Mouse (Mus musculus): ENCODE measurements around the gene Blvrb. TPM values are rescaled to one million over a fixed set of nuclear protein-coding genes. Genes with fewer than 3 reads are reported as not detected.

Gene Blvrb
- polyA plus RNA-seq, 1 experiment: 78.4 TPM

- TF ChIP-seq MYOD1 (IDR thresholded peaks at IDR 0.05; ENCODE audit: control insufficient read depth, insufficient read length, low read depth) (no peak), CTCF (IDR thresholded peaks at IDR 0.05; ENCODE audit: control insufficient read depth, insufficient read depth, insufficient read length) (no peak), USF1 (IDR thresholded peaks at IDR 0.05; ENCODE audit: low read depth) (no peak), CEBPB (IDR thresholded peaks at IDR 0.05; ENCODE audit: low read depth) (no peak), FOSL1 (IDR thresholded peaks at IDR 0.05; ENCODE audit: insufficient read depth, low read length, poor library complexity, severe bottlenecking) (no peak), MAX (IDR thresholded peaks at IDR 0.05) (no peak), MYOG (IDR thresholded peaks at IDR 0.05; ENCODE audit: control insufficient read depth, extremely low read depth, insufficient read length) (no peak)
- H3K79me2 ChIP-seq (ENCODE audit: control insufficient read depth, insufficient read depth): peaks cover 18% of the 10 kb centered on the region
- peaks cover 17% of the 10 kb centered on the region for H3K36me3 ChIP-seq (ENCODE audit: control insufficient read depth, insufficient read depth)
- no peak overlapping the region for H3K4me3 ChIP-seq (ENCODE audit: insufficient read depth, poor library complexity, severe bottlenecking)
- H3K79me3 ChIP-seq (ENCODE audit: low read depth): peaks cover 13% of the 10 kb centered on the region
- no peaks in the 10 kb centered on the region for H3K27me3 ChIP-seq (ENCODE audit: control insufficient read depth, insufficient read depth, insufficient read length)
- no peak overlapping the region for H3ac ChIP-seq (ENCODE audit: control insufficient read depth, insufficient read length, low read depth)
Measured at GRCm38 (mm10) chr7:27479750-27480149, 32.0 kb downstream of the Blvrb start.

- H3K79me2 ChIP-seq (ENCODE audit: control insufficient read depth, insufficient read depth): peaks cover 11% of the 10 kb centered on the region
- H3K27me3 ChIP-seq (ENCODE audit: control insufficient read depth, insufficient read depth, insufficient read length): no peaks in the 10 kb centered on the region
- no peak overlapping the region for H3K4me3 ChIP-seq (ENCODE audit: insufficient read depth, poor library complexity, severe bottlenecking)
- H3K36me3 ChIP-seq (ENCODE audit: control insufficient read depth, insufficient read depth): peaks cover 15% of the 10 kb centered on the region
- peaks cover 7% of the 10 kb centered on the region for H3K79me3 ChIP-seq (ENCODE audit: low read depth)
- no peak overlapping the region for H3ac ChIP-seq (ENCODE audit: control insufficient read depth, insufficient read length, low read depth)
- TF ChIP-seq MYOD1 (IDR thresholded peaks at IDR 0.05; ENCODE audit: control insufficient read depth, insufficient read length, low read depth) (no peak), MYOG (IDR thresholded peaks at IDR 0.05; ENCODE audit: control insufficient read depth, extremely low read depth, insufficient read length) (no peak)
Measured at GRCm38 (mm10) chr7:27480506-27480905, 32.7 kb downstream of the Blvrb start.

- H3K36me3 ChIP-seq (ENCODE audit: control insufficient read depth, insufficient read depth): peaks cover 10% of the 10 kb centered on the region
- TF ChIP-seq MAX (IDR thresholded peaks at IDR 0.05): no peak
- no peak for TF ChIP-seq MYOD1 (IDR thresholded peaks at IDR 0.05; ENCODE audit: control insufficient read depth, insufficient read length, low read depth)
- no peak for TF ChIP-seq CTCF (IDR thresholded peaks at IDR 0.05; ENCODE audit: control insufficient read depth, insufficient read depth, insufficient read length)
- TF ChIP-seq CEBPB (IDR thresholded peaks at IDR 0.05; ENCODE audit: low read depth): no peak
- no peak for TF ChIP-seq MYOG (IDR thresholded peaks at IDR 0.05; ENCODE audit: control insufficient read depth, extremely low read depth, insufficient read length)
- no peak for TF ChIP-seq FOSL1 (IDR thresholded peaks at IDR 0.05; ENCODE audit: insufficient read depth, low read length, poor library complexity, severe bottlenecking)
- no peak for TF ChIP-seq USF1 (IDR thresholded peaks at IDR 0.05; ENCODE audit: low read depth)
- no peaks in the 10 kb centered on the region for H3K27me3 ChIP-seq (ENCODE audit: control insufficient read depth, insufficient read depth, insufficient read length)
- H3K4me3 ChIP-seq (ENCODE audit: insufficient read depth, poor library complexity, severe bottlenecking): no peak overlapping the region
- H3K79me3 ChIP-seq (ENCODE audit: low read depth): peaks cover 2% of the 10 kb centered on the region
- peak overlapping the region; percentile 33 for H3ac ChIP-seq (ENCODE audit: control insufficient read depth, insufficient read length, low read depth)
- H3K79me2 ChIP-seq (ENCODE audit: control insufficient read depth, insufficient read depth): peaks cover 5% of the 10 kb centered on the region
Measured at GRCm38 (mm10) chr7:27480927-27481626, 33.3 kb downstream of the Blvrb start.

GRCm38 (mm10) chr7:27481627-27481969 is 33.8 kb downstream of the Blvrb start:
- Histone ChIP-seq H3K36me3 (ENCODE audit: control insufficient read depth, insufficient read depth) (peaks cover 4% of the 10 kb centered on the region), H3K79me3 (ENCODE audit: low read depth) (no peaks in the 10 kb centered on the region), H3K79me2 (ENCODE audit: control insufficient read depth, insufficient read depth) (no peaks in the 10 kb centered on the region), H3K4me3 (ENCODE audit: insufficient read depth, poor library complexity, severe bottlenecking) (no peak overlapping the region), H3K27me3 (ENCODE audit: control insufficient read depth, insufficient read depth, insufficient read length) (no peaks in the 10 kb centered on the region), H3ac (ENCODE audit: control insufficient read depth, insufficient read length, low read depth) (no peak overlapping the region)
- TF ChIP-seq USF1 (IDR thresholded peaks at IDR 0.05; ENCODE audit: low read depth): no peak
- peak; percentile 31 for TF ChIP-seq MAX (IDR thresholded peaks at IDR 0.05)

GRCm38 (mm10) chr7:27483860-27484259 is 36.1 kb downstream of the Blvrb start:
- H3K4me3 ChIP-seq (ENCODE audit: insufficient read depth, poor library complexity, severe bottlenecking): no peak overlapping the region
- H3K36me3 ChIP-seq (ENCODE audit: control insufficient read depth, insufficient read depth): peaks cover 8% of the 10 kb centered on the region
- no peaks in the 10 kb centered on the region for H3K27me3 ChIP-seq (ENCODE audit: control insufficient read depth, insufficient read depth, insufficient read length)
- TF ChIP-seq CEBPB (IDR thresholded peaks at IDR 0.05; ENCODE audit: low read depth): no peak
- TF ChIP-seq MYOD1 (IDR thresholded peaks at IDR 0.05; ENCODE audit: control insufficient read depth, insufficient read length, low read depth): no peak
- TF ChIP-seq CTCF (IDR thresholded peaks at IDR 0.05; ENCODE audit: control insufficient read depth, insufficient read depth, insufficient read length): no peak
- no peak for TF ChIP-seq FOSL1 (IDR thresholded peaks at IDR 0.05; ENCODE audit: insufficient read depth, low read length, poor library complexity, severe bottlenecking)
- TF ChIP-seq MYOG (IDR thresholded peaks at IDR 0.05; ENCODE audit: control insufficient read depth, extremely low read depth, insufficient read length): no peak
- TF ChIP-seq USF1 (IDR thresholded peaks at IDR 0.05; ENCODE audit: low read depth): no peak
- no peak for TF ChIP-seq MAX (IDR thresholded peaks at IDR 0.05)
- peaks cover 14% of the 10 kb centered on the region for H3K79me3 ChIP-seq (ENCODE audit: low read depth)
- peaks cover 16% of the 10 kb centered on the region for H3K79me2 ChIP-seq (ENCODE audit: control insufficient read depth, insufficient read depth)
- no peak overlapping the region for H3ac ChIP-seq (ENCODE audit: control insufficient read depth, insufficient read length, low read depth)

- Histone ChIP-seq H3K79me2 (ENCODE audit: control insufficient read depth, insufficient read depth) (peaks cover 33% of the 10 kb centered on the region), H3K36me3 (ENCODE audit: control insufficient read depth, insufficient read depth) (peaks cover 23% of the 10 kb centered on the region), H3K27me3 (ENCODE audit: control insufficient read depth, insufficient read depth, insufficient read length) (no peaks in the 10 kb centered on the region), H3ac (ENCODE audit: control insufficient read depth, insufficient read length, low read depth) (no peak overlapping the region), H3K4me3 (ENCODE audit: insufficient read depth, poor library complexity, severe bottlenecking) (peak overlapping the region; percentile 68), H3K79me3 (ENCODE audit: low read depth) (peaks cover 23% of the 10 kb centered on the region)
- no peak for TF ChIP-seq MYOG (IDR thresholded peaks at IDR 0.05; ENCODE audit: control insufficient read depth, extremely low read depth, insufficient read length)
- no peak for TF ChIP-seq CEBPB (IDR thresholded peaks at IDR 0.05; ENCODE audit: low read depth)
- TF ChIP-seq USF1 (IDR thresholded peaks at IDR 0.05; ENCODE audit: low read depth): no peak
- no peak for TF ChIP-seq MAX (IDR thresholded peaks at IDR 0.05)
- TF ChIP-seq MYOD1 (IDR thresholded peaks at IDR 0.05; ENCODE audit: control insufficient read depth, insufficient read length, low read depth): no peak
- TF ChIP-seq CTCF (IDR thresholded peaks at IDR 0.05; ENCODE audit: control insufficient read depth, insufficient read depth, insufficient read length): no peak
- TF ChIP-seq FOSL1 (IDR thresholded peaks at IDR 0.05; ENCODE audit: insufficient read depth, low read length, poor library complexity, severe bottlenecking): no peak
Measured at GRCm38 (mm10) chr7:27486102-27486769, 38.5 kb downstream of the Blvrb start.

Measured in C2C12 (cell line).